Mouse (Mus musculus): Measurements from ENCODE around the gene Nom1. TPM values are rescaled to one million over a fixed set of nuclear protein-coding genes. Genes with fewer than 3 reads are reported as not detected.

Gene Nom1
- polyA plus RNA-seq, 1 experiment, result 14.4 TPM

- DNase-seq (ENCODE audit: low read depth), result no peak
- TF ChIP-seq POLR2A (IDR thresholded peaks at IDR 0.05; ENCODE audit: borderline replicate concordance, extremely low read depth, insufficient read depth, insufficient read length, poor library complexity, severe bottlenecking) (no peak), CTCF (IDR thresholded peaks at IDR 0.05; ENCODE audit: borderline replicate concordance, extremely low read depth, insufficient read depth, insufficient read length) (no peak)
Measured at GRCm38 (mm10) chr5:29452352-29452751, 17.9 kb downstream of the Nom1 start.

GRCm38 (mm10) chr5:29456895-29457656, 22.6 kb downstream of the Nom1 start:
- TF ChIP-seq POLR2A (IDR thresholded peaks at IDR 0.05; ENCODE audit: borderline replicate concordance, extremely low read depth, insufficient read depth, insufficient read length, poor library complexity, severe bottlenecking) (no peak), CTCF (IDR thresholded peaks at IDR 0.05; ENCODE audit: borderline replicate concordance, extremely low read depth, insufficient read depth, insufficient read length) (no peak)
- no peak for DNase-seq (ENCODE audit: low read depth)

- TF ChIP-seq CTCF (IDR thresholded peaks at IDR 0.05; ENCODE audit: borderline replicate concordance, extremely low read depth, insufficient read depth, insufficient read length), result no peak
- TF ChIP-seq POLR2A (IDR thresholded peaks at IDR 0.05; ENCODE audit: borderline replicate concordance, extremely low read depth, insufficient read depth, insufficient read length, poor library complexity, severe bottlenecking), result no peak
- DNase-seq (ENCODE audit: low read depth), result no peak
Measured at GRCm38 (mm10) chr5:29462943-29463686, 28.7 kb downstream of the Nom1 start.

GRCm38 (mm10) chr5:29467489-29468350, 33.3 kb downstream of the Nom1 start:
- no peak for TF ChIP-seq POLR2A (IDR thresholded peaks at IDR 0.05; ENCODE audit: borderline replicate concordance, extremely low read depth, insufficient read depth, insufficient read length, poor library complexity, severe bottlenecking)
- no peak for TF ChIP-seq CTCF (IDR thresholded peaks at IDR 0.05; ENCODE audit: borderline replicate concordance, extremely low read depth, insufficient read depth, insufficient read length)
- no peak for DNase-seq (ENCODE audit: low read depth)

- no peak for TF ChIP-seq POLR2A (IDR thresholded peaks at IDR 0.05; ENCODE audit: borderline replicate concordance, extremely low read depth, insufficient read depth, insufficient read length, poor library complexity, severe bottlenecking)
- no peak for DNase-seq (ENCODE audit: low read depth)
Measured at GRCm38 (mm10) chr5:29468351-29469065, 34.0 kb downstream of the Nom1 start.

- DNase-seq (ENCODE audit: low read depth), result no peak
- no peak for TF ChIP-seq POLR2A (IDR thresholded peaks at IDR 0.05; ENCODE audit: borderline replicate concordance, extremely low read depth, insufficient read depth, insufficient read length, poor library complexity, severe bottlenecking)
- TF ChIP-seq CTCF (IDR thresholded peaks at IDR 0.05; ENCODE audit: borderline replicate concordance, extremely low read depth, insufficient read depth, insufficient read length), result no peak
Measured at GRCm38 (mm10) chr5:29469501-29469900, 35.0 kb downstream of the Nom1 start.

GRCm38 (mm10) chr5:29470271-29470670, 35.8 kb downstream of the Nom1 start:
- no peak for TF ChIP-seq POLR2A (IDR thresholded peaks at IDR 0.05; ENCODE audit: borderline replicate concordance, extremely low read depth, insufficient read depth, insufficient read length, poor library complexity, severe bottlenecking)
- no peak for DNase-seq (ENCODE audit: low read depth)

- TF ChIP-seq CTCF (IDR thresholded peaks at IDR 0.05; ENCODE audit: borderline replicate concordance, extremely low read depth, insufficient read depth, insufficient read length) (no peak), POLR2A (IDR thresholded peaks at IDR 0.05; ENCODE audit: borderline replicate concordance, extremely low read depth, insufficient read depth, insufficient read length, poor library complexity, severe bottlenecking) (no peak)
- no peak for DNase-seq (ENCODE audit: low read depth)
Measured at GRCm38 (mm10) chr5:29470851-29471394, 36.5 kb downstream of the Nom1 start.

GRCm38 (mm10) chr5:29471396-29471795, 36.9 kb downstream of the Nom1 start:
- no peak for DNase-seq (ENCODE audit: low read depth)
- TF ChIP-seq POLR2A (IDR thresholded peaks at IDR 0.05; ENCODE audit: borderline replicate concordance, extremely low read depth, insufficient read depth, insufficient read length, poor library complexity, severe bottlenecking) (no peak), CTCF (IDR thresholded peaks at IDR 0.05; ENCODE audit: borderline replicate concordance, extremely low read depth, insufficient read depth, insufficient read length) (no peak)

GRCm38 (mm10) chr5:29471855-29472665, 37.6 kb downstream of the Nom1 start:
- no peak for TF ChIP-seq CTCF (IDR thresholded peaks at IDR 0.05; ENCODE audit: borderline replicate concordance, extremely low read depth, insufficient read depth, insufficient read length)
- no peak for TF ChIP-seq POLR2A (IDR thresholded peaks at IDR 0.05; ENCODE audit: borderline replicate concordance, extremely low read depth, insufficient read depth, insufficient read length, poor library complexity, severe bottlenecking)
- DNase-seq (ENCODE audit: low read depth), result no peak
